Mouse (Mus musculus) ovary, adult 18-20 months (tissue): ENCODE data around the gene Cdkn1b.

Experiments used
- DNase-seq: peaks from one replicate; pipeline ENCODE4 v3.0.0; 2022; ENCODE audit warnings: low spot score, mixed read lengths

Cdkn1b gene

DNA sequence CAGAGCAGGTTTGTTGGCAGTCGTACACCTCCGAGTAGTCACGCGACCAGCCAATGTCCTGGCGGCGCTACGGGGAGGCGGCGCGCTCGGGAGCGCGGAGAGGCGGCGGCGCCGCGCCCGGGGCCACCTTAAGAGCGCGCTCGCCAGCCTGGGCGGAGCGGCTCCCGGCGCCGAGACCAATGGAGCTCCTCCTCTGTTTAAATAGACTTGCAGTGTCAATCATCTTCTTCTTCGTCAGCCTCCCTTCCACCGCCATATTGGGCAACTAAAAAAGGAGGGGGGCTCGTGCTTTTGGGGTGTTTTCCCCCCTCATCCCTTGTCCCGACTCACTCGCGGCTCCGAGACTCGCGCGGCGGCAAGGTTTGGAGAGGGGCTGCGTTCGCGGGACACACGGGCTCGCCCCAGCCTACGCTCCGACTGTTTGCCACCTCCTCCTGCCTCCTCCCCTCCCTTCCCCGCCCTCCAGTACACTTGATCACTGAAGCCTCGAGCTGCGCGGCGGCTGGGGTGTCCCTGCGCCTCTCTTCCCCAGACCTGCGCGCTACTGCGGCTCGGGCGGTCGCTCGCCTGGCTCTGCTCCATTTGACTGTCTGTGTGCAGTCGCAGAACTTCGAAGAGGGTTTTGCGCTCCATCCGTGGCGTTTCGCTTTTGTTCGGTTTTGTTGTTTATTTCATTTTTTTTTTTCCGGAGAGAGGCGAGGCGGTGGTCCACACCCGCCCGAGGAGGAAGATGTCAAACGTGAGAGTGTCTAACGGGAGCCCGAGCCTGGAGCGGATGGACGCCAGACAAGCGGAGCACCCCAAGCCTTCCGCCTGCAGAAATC, at the start of gene Cdkn1b:
TSS of gene Cdkn1b (plus strand) at position 212 of the 824 bp plus-strand sequence.
- DNase-seq = peak; percentile 89

DNA sequence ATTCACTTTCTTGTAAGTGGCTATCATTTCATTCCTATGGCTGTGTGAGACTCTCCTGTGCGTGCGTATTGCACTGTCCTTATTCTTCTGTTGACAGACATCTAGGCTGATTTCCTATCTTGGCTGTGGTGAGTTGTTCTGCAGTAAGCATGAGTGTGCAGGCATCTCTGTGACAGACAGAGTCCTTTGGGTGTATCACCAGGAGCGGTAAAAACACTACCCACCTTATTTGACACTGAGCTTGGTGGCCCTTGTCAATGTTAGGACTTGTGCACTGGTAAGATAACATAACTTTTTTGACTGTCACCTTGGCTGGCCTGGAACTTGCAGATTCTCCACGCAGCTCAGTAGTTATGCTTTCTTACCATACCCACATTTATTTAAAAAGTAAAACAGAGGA, 49.3 kb upstream of the Cdkn1b start:
- DNase-seq = no peak

DNA sequence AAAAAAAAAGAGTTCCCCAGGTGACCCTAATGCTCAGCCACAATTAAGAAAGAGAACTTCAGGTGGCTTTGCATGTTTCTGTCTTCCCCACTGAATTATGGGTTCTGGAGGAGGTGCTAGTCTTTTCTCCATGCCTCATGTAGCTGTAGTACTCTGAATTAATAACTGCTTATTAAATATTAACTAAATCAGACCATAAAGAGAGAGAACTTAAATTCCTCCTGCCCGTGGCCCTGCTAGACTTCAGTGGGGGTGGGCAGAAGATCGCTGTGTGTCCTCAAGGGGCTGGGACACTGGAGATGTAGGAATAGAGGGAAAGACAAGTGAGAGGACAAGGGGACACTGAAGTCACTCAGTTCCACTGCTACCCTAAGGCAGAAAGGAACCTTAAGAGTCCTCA, 48.0 kb upstream of the Cdkn1b start:
- DNase-seq = no peak

DNA sequence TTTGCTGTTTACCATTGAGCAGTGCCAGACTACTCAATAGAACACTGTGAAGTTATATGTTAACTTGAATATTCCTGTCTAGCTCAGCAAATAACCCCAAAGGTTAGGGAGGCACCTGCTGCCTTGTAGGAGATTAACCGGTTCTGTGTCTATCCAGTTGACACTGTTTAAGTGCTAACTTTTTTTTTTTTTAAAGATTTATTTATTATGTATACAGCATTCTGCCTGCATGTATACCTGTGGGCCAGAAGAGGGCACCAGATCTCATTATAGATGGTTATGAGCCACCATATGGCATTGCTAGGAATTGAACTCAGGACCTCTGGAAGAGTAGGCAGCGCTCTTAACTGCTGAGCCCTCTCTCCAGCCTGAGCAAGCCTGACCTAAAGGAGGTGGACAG, 47.2 kb upstream of the Cdkn1b start:
- no peak for DNase-seq

DNA sequence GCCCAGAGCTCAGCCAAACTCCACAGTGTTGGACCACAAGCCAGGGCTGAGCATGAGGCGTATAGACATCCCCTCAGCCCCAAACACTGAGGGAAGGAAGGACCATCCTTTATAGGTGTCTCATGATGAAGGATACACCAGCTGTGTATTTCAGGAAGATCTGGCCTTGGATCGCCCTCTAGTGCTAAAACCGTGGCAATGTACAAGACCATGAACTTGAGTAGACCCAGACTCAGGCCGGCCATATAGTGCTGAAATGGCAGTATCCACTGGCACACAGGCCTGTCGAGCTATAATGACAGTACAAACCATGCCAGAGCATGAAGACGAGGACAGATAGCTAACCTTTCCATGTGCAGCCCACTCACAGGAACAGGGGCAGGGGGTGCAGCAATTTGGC, 43.4 kb upstream of the Cdkn1b start:
- DNase-seq = no peak

DNA sequence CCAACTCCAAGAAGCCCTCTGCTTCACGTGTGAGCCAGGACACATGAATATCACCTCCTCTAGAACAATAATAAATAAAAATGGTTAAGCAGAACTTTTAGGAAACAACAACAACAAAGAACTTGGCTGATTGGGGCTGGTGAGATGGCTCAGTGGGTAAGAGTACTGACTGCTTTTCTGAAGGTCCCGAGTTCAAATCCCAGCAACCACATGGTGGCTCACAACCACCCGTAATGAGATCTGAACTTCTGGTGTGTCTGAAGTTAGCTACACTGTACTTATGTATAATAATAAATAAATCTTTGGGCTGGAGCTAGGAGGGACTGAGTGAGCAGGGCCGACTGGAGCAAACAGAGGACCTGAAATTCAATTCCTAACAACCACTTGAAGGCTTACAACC, 42.9 kb upstream of the Cdkn1b start:
- DNase-seq = no peak

DNA sequence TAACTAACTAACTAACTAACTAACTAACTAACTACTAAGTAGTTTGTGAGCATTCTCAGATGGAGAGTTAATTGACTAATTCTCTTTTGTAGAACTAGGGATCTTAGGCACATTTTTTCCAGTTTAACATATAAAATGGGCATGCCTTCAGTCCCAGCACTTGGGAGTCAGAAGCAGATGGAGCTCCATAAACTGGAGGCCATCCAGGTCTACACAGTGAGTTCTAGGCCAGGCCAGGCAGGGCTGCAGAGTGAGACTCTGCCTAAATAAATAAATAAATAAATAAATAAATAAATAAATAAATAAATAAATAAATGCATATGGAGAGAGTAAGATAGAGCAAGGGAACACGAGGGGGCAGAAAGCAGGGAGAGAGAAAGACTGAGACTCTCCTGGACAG, 42.3 kb upstream of the Cdkn1b start:
- no peak for DNase-seq

DNA sequence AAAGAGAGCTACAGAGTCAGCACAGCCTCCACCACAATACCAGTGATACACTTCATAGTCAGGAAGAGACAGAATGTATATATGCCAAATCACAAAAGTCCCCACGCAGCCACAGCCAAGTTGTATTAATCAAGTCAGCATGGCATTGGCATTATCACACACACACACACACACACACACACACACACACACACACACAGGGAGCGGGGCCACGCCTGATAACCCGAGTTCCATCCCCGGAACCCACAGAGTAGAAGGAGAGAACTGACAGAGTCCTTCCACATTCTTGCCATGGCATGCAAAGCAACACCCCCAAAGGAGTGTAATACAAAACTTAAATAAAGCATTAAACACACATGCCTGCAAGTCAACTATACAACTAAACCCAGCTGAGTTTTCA, 40.6 kb upstream of the Cdkn1b start:
- no peak for DNase-seq

DNA sequence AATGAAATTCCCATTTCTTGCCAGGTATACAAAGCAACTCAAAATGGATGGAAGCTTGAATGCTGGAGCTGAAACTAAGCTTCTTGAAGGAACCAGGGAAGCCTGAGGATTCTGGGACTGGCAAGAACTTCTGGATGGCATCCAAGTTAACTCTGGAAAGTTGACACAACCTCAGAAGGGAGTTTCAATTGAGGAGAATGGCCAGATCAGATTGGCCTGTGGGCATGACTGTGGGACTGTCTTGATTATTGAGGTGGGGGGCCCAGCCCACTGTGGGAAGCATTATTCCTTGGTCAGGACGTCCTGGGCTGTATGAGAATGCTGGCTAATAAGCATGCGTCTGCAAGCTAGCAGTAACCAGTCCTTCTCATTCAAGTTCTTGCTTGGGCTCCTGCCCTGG, 40.2 kb upstream of the Cdkn1b start:
- no peak for DNase-seq

DNA sequence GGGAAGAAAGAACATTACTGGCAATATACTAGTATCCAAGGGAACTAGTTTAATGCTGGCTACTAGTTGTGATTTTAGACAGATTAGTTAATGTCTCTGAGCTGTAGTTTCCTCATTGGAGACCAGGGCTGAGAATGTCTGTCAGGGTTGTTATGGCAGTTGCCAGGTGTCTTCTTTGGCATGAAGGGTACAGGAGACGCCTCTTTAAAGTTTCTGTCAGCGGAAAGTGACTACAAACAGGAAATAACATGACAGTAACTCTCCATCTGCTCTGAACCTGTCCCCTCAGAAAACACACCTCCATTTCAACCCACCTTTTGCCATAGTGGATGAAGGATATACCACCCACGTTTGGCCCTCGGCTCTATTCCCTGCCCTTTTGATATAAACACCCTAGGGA, 36.5 kb upstream of the Cdkn1b start:
- DNase-seq = no peak

DNA sequence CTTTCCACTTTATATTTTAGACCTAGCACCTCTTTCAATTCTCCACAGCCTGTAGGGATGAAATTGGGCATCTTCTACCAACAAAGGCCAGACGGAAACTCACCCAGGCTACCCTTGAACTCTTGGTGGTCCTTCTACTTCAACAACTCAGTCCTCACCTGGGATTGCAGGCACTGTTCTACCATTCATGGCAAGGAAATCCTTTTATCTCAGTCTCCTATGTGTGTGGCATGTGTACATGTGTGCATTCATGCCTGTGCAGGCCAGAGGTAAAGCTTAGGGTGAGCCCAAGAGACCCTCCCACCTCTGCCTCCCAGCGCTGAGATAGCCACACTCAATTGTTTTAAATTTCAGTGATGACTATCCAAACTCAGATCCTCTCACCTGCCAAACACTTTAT, 34.7 kb upstream of the Cdkn1b start:
- no peak for DNase-seq

DNA sequence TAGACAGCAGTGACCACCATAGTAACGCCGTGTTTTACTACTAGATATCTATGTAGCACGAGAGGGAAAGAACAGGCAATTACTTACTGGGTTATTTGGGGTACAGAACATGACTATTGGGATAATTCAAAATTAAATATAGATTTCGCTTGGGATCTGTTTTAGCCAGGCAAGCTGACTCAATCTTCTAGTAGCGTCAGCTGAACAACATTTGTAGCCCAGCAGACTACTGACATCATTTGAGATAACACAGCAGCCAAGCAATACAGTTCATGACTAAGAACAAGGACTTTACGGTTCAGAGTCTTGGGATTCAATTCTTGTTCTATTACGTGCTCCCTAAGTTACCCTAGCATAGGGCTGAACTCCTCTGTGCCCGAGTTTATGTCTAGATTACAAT, 33.7 kb upstream of the Cdkn1b start:
- no peak for DNase-seq

DNA sequence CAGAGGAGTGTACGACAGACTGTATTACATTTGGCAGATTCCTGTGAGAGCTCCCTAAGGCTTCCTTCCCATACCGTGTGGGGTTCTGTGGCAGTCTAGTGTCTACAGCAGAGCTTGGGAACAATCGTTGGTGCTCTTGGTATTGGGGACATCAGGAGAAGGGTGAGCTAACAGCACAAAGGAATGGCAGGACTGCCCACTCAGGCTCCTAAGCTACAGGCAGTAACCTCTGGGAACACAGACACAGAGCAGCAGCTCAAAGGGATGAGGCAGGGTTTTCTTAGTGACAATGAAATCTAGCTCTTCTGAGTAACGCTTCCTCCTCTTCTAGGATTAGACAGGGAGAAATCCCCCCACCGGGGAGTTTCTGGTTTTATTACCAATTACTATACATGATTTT, 33.2 kb upstream of the Cdkn1b start:
- DNase-seq = no peak

DNA sequence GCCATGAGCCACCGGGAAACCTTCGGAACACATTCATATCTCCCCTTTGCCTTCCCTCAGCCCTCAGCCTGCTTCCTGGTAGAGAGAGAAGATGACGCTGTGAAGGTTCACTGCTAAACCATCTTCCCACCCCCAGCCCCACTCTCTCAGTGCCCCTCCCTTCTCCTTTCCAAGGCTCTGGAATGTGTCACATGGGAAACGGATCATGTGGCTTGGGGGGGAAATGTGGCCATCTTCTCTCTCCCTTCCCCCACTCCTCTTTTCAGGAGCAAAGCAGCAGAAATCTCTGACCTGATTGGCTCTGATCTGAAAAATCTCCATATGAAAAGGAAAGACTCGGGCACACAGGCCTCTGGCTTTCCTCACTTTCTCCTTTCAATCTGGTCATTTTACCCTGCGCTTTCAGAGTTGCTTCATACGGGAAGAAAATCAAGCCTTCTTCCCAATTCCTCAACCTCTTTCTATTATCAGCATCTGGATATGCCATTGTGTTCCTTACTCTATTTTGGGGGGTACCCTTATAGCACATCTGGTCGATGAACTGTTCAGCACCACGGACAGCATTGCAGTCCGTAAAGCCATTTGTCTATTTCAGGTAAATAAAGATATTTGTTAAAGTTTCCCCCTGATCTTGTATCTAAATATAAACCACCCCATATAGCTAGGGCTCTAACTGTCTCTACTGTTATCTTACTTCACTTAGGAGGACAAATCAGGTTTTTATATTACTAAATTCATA, 32.3 kb upstream of the Cdkn1b start:
- DNase-seq = no peak

DNA sequence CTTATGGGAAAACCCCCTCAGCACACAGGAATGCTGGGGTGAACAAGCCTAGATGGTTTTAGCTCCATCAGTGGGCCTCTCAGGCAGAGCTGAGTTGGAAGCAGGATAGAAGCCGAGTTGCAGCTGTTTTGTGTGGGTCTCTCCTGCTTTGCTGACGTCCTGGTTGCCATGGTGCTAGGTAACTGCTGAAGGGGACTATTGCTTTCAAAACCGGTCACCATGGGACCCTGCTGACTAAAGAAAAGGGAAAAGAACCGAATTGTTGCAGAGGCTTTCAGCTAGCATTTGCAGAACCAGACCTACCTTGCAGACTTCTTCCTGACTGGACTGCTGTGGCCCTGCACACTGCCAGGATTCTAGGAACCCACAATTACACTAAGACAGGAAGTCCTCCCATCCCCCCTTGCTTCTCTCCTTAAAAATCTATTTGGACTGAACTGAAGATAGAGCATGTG, 31.6 kb upstream of the Cdkn1b start:
- DNase-seq = no peak

DNA sequence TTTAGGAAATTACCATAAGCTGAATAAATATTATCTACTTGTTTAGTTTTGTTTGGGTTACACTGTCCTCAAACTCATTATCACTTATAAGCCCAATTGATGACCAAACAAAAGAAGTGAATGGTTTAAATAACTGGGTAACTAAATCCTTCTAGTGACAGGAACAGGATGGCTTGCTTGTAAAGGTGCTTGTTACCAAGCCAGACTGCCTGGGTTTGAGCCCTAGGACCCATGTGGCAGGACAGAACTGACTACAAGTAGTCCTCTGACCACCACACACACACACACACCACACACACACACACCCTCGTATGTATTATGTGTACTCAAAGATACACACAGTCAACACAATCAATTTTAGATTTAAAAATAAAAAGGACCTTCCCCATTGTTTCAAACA, 30.4 kb upstream of the Cdkn1b start:
- DNase-seq = no peak

DNA sequence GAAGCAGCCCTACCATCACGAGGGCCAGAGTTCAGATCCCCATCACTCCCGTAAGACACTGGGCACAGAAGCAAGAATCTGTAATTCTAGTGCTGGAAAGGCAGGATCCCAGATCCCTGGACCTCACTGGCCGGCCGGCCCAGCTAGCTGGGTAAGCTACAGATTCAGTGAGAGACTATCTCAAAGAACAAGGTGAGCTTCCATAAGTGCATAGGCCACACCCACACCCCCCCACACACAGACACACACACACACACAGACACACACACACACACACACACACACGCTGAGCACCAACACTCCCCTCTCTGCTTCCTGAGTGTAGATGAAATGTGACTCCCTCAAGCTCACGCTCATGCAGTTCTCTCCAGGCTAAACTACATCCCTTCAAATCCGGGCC, 29.8 kb upstream of the Cdkn1b start:
- no peak for DNase-seq

DNA sequence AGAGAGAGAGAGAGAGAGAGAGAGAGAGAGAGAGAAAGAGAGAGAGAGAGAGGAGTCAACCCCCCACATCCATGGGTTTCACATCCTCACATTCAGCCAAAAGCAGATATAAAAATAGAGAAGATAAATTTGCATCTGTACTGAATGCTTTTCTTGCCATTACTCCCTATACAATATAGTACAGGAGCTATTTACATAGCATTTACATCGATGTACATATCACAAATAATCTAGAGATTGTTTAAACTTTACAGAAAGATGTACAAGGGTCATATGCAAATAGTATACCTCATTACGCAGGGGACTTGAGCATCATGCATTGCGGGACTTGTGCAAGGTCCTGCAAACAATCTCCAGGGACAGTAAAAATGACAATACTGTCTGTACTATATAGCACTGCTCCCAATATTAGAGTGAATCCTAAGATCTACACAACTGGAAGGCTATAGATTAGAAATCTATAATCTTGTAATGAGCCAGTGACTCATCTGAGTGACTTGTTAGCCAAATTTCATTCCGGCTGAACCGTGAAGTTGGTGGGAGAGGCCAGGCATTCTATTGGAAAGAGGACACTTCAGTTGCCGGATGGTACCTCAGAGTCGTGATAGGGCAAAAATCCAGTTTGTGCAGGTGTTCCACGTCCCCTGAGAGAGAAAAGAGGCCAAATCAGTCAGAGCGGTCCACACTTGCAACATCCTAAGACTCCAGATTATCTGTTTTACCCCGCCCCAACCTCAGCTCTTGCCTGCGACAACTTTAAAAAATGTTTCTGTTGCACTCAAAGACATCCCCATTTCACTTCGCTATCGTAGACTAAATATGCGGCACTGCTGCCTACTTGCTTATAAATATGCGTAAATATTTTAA, 23.4 kb upstream of the Cdkn1b start:
- DNase-seq = no peak

DNA sequence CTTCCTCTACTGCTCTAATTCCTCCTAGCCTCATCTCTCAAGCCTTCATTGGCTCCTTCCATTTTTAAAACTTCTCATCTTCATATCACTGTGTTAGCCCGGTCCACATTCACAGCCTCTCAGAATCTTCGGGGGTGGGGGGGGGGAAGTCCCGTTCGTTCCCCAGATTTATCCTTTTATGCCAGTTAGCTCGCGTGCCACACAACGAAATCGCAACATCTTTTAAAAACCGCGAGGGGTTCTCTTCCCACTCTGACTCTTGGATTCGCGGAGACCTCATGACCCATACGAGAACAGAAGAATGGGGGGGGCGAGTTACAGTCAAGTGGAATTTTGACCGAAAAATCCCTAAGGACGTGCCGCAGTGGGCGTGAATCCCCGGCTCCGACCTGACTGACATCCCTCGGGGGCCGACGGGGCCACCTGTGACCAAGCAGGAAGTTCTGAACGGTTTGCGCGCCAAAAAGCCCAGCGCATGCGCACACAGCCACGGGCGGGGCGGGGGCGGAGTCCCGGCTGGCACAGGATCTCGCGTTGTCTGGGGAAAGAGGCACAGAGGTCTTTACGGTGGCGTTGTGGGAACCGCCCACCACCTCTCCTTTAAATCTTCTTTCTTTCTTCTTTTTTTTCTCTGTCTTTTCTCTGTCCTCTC, 22.6 kb upstream of the Cdkn1b start:
- peak; percentile 90 for DNase-seq

DNA sequence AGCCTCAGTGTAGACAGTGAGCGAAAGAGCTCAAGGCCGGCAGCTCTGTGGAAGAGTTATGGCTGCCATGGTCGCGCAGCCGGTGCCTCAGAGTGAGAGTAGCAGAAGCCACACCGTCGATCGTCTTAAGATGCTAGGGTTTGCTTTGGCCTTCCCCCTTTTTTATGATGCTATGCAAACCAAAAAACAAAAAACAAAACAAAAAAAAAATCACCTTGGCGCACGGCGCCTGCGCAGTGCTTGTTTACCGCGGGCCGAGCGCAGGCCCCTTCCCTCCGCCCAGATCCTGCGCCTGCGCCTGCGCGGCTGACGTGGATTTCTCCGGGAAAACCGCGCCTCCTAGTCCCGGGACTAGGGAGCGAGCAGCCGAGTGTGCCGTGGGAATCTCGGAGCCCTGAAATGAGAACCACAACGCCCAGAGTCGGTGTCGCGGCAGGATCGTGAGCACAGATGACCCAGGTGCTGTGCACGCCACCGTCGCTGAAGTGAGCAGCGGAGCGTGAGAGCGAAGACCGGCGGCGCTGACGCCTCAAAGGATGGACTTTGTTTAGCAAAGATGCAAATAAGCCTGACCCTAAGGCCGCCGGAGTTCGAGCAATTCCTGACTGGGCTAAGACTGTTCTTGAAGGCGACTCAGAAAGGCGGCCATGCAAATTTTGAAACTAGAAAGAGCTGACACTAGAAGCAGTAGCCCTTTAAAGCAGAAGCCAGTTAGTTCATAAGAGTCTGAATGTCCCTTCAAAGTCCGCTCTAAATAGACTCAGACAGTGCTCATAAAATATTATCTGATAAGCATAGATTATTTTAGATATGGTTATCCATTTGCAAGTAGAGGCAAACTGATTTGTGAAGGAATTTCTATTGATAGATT, 21.9 kb upstream of the Cdkn1b start, which contains the start of gene Gpr19:
TSS of gene Gpr19 (minus strand) at position 484 of the 871 bp plus-strand sequence.
- DNase-seq = peak; percentile 89

DNA sequence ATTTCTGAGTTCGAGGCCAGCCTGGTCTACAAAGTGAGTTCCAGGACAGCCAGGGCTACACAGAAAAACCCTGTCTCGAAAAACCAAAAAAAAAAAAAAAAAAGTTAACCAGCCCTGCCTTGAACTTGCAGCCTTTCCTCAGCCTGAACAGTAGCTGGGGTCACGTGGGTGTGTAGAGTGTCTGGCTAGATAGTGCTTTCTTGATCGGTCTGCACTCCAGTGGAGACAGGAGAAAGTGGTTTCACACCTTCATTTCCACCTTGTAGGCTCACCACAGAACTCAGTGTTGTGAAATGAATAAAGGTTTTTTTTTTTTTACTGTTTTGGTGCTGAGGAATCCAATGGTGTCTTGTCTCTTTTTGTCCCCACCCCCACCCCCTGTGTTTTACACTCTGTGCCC, 16.8 kb upstream of the Cdkn1b start:
- no peak for DNase-seq
